Mouse (Mus musculus) c-Kit-positive CD71-positive TER-119-positive erythroid progenitor cells, embryonic 14.5 days (primary cell): ENCODE measurements around the gene Mrto4.

Experiments
- DNase-seq: peaks from one replicate; pipeline ENCODE4 v3.0.0-alpha.2; 2013; ENCODE audit warnings: low spot score

Gene Mrto4

GRCm38 (mm10) chr4:139340835-139341234, 11.5 kb downstream of the Mrto4 start:
- DNase-seq, result no peak

DNA sequence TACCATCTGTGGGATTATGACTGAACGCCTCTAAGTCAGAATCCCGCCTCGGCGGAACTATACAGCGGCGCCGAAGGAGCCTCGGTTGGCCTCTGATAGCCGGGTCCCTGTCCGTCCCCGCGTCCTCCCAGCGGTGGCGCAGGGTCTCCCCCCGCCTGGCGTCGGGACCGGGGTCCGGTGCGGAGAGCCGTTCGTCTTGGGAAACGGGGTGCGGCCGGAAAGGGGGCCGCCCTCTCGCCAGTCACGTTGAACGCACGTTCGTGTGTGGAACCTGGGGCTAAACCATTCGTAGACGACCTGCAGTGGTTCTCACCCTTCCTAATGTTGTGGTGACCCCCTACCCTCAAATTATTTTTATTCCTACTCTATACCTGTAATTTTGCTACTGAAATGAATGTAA, 14.2 kb downstream of the Mrto4 start:
- DNase-seq, result no peak

DNA sequence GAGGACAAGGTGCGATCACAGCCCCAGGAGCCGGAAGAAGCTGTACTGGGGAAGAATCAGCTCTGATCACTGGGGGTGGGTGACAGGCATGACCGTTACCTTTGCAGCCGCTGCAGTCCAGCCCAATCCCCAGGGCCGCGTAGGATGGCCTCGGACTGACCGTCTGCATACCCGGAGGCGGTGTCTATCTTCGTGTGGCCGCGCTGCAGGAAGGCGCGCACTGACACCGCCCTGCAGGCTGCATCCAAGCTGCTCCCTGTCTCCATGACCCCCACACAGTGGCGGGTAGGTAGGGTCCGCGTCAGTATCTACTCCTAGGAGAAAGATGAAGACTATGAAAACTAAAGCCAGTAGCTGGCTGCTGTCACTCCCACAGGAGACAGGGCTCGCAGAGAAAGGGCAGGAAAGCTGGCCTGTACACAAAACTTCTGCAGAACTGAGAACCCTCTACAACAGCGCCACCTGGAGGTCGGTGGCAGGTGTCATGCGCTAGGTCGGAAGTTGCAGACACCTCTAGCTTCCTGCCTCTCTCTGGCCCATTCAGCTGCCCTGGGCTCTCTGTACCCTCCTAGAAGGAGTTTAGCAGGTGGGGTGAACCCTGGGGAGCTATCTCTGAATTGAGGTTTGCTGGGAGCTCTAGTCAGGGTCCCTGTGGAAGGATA, 15.4 kb downstream of the Mrto4 start:
- DNase-seq, result peak; percentile 96

- DNase-seq, result peak; percentile 82
These were observed 16.9 kb downstream of the Mrto4 start for GRCm38 (mm10) chr4:139335507-139335906.

DNA sequence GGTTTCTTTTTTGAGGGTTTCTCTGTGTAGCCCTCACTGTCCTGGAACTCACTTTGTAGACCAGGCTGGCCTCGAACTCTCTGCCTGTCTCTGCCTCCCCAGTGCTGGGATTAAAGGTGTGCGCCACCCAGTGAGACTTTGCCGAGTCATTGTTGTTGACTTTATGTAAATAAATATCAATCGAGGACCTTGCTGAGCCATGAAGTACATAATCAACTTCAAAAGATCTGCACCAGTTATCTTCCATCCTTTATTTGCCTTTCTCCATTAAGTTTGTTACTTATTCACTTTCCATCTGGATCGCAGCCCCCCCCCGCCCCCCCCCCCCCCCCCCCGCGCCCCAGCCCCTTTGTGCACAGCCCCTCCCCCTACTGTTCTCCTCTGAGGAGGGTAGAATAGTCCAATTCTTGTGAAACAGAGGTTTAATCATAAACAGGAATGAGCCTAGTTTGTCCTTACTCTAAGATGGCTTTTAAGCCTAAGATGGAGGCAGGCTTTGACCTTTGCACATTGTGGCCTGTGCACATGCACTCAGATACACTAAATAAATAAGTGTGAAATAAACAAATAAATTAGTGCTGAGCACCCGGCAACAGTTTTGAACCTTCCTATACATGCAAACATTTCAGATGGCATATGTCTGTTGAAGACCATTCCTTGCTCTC, 17.6 kb downstream of the Mrto4 start:
- no peak for DNase-seq

DNA sequence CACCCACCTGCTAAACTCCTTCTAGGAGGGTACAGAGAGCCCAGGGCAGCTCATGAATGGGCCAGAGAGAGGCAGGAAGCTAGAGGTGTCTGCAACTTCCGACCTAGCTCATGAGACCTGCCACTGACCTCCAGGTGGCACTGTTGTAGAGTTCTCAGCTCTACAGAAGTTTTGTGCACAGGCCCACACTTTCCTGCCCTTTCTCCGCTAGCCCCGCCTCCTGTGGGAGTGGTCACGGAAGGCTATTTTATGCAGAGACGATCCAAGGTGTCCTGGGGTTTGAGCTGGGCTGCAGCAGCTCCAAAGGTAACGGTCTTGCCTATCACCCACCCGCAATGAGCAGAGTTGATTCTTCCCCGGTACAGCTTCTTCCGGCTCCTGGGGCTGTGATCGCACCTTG, 21.8 kb downstream of the Mrto4 start:
- peak; percentile 97 for DNase-seq

- DNase-seq, result no peak
These were observed 32.6 kb downstream of the Mrto4 start for GRCm38 (mm10) chr4:139319740-139320139.

GRCm38 (mm10) chr4:139318449-139318848, 33.9 kb downstream of the Mrto4 start:
- no peak for DNase-seq

GRCm38 (mm10) chr4:139312632-139313031, 39.7 kb downstream of the Mrto4 start:
- DNase-seq, result peak; percentile 71

GRCm38 (mm10) chr4:139311707-139312106, 40.7 kb downstream of the Mrto4 start:
- DNase-seq, result no peak

- no peak for DNase-seq
These were observed 41.3 kb downstream of the Mrto4 start for GRCm38 (mm10) chr4:139310899-139311701.

DNA sequence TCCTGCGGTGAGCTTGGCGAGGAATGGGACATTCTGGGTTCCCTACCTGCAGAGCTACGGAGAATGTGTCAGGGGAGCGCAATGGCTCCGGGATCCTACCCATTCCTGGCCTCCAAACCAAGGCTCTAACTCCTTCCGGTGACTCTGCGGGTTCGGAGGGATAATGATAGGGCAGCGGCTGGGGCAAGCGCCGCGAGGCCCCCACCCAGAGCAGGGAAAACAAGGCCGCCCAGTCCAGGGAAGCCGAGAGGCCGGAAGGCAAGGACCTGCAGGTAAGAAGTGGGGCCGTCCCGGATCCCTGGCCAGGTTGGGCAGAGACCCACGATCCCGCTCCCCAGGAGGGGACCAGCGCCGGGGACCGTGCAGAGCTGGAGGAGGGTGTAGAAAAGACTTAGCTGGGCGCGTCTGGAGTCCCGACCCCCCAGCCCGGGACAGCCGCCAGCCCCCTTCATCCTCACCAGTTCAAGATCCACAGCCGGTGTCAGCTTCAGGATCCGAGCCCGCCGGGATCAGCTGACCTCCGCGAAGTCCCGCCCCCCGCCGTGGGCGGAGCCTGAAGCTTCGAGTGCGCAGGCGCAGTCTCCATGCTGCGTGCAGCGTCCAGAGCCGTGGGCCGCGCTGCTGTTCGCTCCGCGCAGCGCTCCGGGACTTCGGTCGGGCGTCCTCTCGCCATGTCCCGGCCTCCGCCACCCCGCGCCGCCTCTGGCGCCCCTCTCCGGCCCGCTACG, 42.0 kb downstream of the Mrto4 start, which contains the start of the genes Pqlc2 and Akr7a5:
Gene Pqlc2 (minus strand): TSS at position 538 of the 728 bp plus-strand sequence.
Gene Akr7a5 (plus strand): TSS at position 574 of the 728 bp plus-strand sequence.
- peak; percentile 90 for DNase-seq

GRCm38 (mm10) chr4:139309651-139310050, 42.7 kb downstream of the Mrto4 start:
- no peak for DNase-seq

GRCm38 (mm10) chr4:139307916-139308315, 44.5 kb downstream of the Mrto4 start:
- no peak for DNase-seq

- DNase-seq, result no peak
These were observed 46.9 kb downstream of the Mrto4 start for GRCm38 (mm10) chr4:139305521-139305920.

DNA sequence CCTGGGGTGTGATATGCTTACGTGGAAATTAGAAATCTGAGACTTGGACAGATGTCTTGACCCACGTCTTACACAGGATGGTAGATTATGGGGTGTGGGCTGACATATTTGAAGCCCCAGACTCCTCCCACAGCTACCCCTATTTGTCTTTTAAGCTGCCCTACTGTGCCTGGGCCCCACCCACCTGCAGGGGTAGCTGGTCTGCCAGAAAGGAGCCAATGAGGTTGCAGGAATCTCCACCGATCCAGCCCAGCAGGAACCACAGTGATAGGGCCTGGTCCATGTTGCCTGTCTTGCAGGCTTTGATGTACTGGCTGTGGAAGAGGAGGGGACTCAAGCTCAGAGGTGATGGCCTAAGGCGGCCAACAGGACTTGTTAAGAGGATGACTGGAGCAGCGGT, 50.1 kb downstream of the Mrto4 start:
- no peak for DNase-seq

DNA sequence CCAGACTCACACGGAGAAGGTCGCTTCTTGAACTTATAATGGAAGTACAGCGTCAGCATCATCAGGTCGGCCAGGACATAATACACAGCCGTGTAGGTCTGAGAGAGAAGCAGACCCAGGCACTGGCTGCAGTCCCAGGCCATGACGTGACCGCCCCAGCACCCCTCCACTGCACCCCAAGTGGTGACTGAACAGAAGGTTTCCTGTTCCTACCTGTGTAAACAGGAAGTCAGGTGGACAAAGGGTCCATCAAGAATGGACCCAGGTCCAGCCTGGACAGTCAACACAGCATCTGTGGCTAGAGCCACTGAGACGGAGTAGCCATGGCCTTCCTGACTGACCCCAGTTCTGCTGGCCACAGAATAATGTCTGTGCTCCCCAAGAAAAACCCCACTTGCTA, 50.6 kb downstream of the Mrto4 start:
- DNase-seq, result no peak

DNA sequence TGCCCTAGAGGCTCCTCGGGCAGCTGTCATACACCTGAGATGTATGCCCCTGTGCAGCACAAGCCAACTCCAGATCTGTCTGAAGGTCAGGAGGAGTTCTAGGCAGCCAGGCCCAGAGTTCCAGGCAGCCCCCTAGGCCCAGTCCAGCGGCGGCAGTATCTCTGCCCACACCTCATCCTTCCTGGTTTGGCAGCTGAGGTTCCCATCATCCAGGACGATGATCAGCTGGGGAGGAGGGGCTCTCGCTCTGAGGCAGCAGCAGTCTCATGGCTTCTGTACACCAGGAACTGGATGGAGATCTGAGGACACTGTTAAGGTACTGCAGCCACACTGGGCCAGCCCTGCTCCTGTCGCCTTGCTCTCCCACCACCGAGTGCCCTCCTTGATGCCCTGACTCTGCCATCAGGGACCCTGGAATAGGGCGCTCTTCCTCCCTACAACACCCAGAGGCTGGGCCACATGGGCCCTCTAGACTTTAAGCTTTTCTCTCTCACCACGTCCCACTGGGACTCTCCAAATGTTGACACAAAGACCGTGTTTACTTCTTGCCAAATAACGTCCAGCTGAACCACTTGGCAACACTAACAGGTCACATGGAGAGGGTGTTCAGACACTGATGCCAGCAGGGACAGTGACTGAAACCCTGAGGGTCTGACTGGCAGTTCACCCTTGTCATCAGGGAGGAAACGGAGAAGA, 53.6 kb downstream of the Mrto4 start:
- DNase-seq, result no peak

- no peak for DNase-seq
These were observed 54.8 kb downstream of the Mrto4 start for GRCm38 (mm10) chr4:139297566-139297965.
